Mouse (Mus musculus): ENCODE measurements around the gene Lrrc45.

- TF ChIP-seq CTCF (IDR thresholded peaks at IDR 0.05; ENCODE audit: control insufficient read depth, insufficient read depth, insufficient read length) (no peak), MAX (IDR thresholded peaks at IDR 0.05) (no peak), MYOG (IDR thresholded peaks at IDR 0.05; ENCODE audit: control insufficient read depth, extremely low read depth, insufficient read length) (no peak), USF1 (IDR thresholded peaks at IDR 0.05; ENCODE audit: low read depth) (no peak)
These were observed 40.1 kb upstream of the Lrrc45 start for GRCm38 (mm10) chr11:120673594-120674122.

Data from C2C12 (cell line).